Mouse (Mus musculus) heart, adult 2 months (tissue): ENCODE results near the gene Itga11. TPM values are rescaled to one million over a fixed set of nuclear protein-coding genes. Genes with fewer than 3 reads are reported as not detected.
A peak's percentile ranks its signal among the peaks of the same experiment; 100 is the strongest.
"Not testable (repeated sequence)": the region's sequence is repeated elsewhere in the genome, so short reads cannot be mapped to it uniquely, and the experiment has no call there.

Experiments
- DNase-seq, 2 experiments: peaks; one replicate each; pipeline ENCODE4 v3.0.0; 2021
- H3K27ac ChIP-seq: fragments of 200-600 bp; 2 replicates; pipeline ENCODE4 v1.8.1; 2022
- H3K27me3 ChIP-seq: fragments of 200-500 bp; 2 replicates; pipeline ENCODE4 v1.6.1; 2012; ENCODE audit warnings: mild to moderate bottlenecking, low read length, inconsistent platforms, mixed read lengths; ENCODE audit not compliant: control insufficient read depth, insufficient read depth
- H3K36me3 ChIP-seq: fragments of 200-500 bp; 2 replicates; pipeline ENCODE4 v1.6.1; 2012; ENCODE audit warnings: low read length, inconsistent platforms; ENCODE audit not compliant: control insufficient read depth, insufficient read depth
- H3K4me1 ChIP-seq: fragments of 200-500 bp; 2 replicates; pipeline ENCODE4 v1.6.1; 2011; ENCODE audit warnings: low read length; ENCODE audit not compliant: control insufficient read depth, insufficient read depth
- H3K4me3 ChIP-seq: fragments of 200-600 bp; 2 replicates; pipeline ENCODE4 v1.8.1; 2022
- H3K79me2 ChIP-seq: fragments of 200-500 bp; replicated peaks from 2 replicates; pipeline ENCODE4 v1.6.1; 2012; ENCODE audit warnings: mild to moderate bottlenecking, inconsistent platforms, low read length, moderate library complexity, mixed read lengths; ENCODE audit not compliant: control insufficient read depth, insufficient read depth
- H3K9ac ChIP-seq: fragments of 200-500 bp; 2 replicates; pipeline ENCODE4 v1.6.1; 2012; ENCODE audit warnings: low read depth, mild to moderate bottlenecking, control low read depth, inconsistent platforms, low read length, mixed read lengths
- CTCF ChIP-seq: fragments of 200-600 bp; IDR thresholded peaks from 2 replicates; pipeline ENCODE4 v1.8.1; 2022; ENCODE audit warnings: antibody characterized with exemption, mild to moderate bottlenecking, moderate library complexity
- EP300 ChIP-seq: fragments of 200-500 bp; IDR thresholded peaks from 2 replicates; pipeline ENCODE4 v1.6.1; 2011; ENCODE audit warnings: low read depth, low read length, control low read depth; ENCODE audit not compliant: insufficient read depth
- POLR2A ChIP-seq: fragments of 200-500 bp; IDR thresholded peaks from 2 replicates; pipeline ENCODE4 v1.6.1; 2011; ENCODE audit warnings: mild to moderate bottlenecking, low read depth, low read length, control low read depth; ENCODE audit not compliant: insufficient read depth
- WGBS: fragments of 180-500 bp; shearing (Covaris S2); methylation state at CpG from one replicate; pipeline ENCODE4 v1.1.7; 2018; 5-methylcytosine and 5-hydroxymethylcytosine counted together
- intact Hi-C: fragments of 180-260 bp; cut with DNase I; formaldehyde crosslinking; loops from one replicate; pipeline ENCODE4 v1.15.1; 2025
- polyA plus RNA-seq: library from polyadenylated mRNA; depleted of rRNA; stranded (reverse); fragments of >200 nt; gene quantifications from 2 replicates; pipeline ENCODE4 v1.2.3, GENCODE M21; 2012
- total RNA-seq, 2 experiments: library from RNA; stranded (reverse); gene quantifications; 2 replicates each; pipeline ENCODE4 v1.2.3; 2021

Gene Itga11
- total and polyA plus RNA-seq, 3 experiments: 1.1 to 2.9 (median 1.6) TPM

- Histone ChIP-seq H3K79me2 (no peaks in the 10 kb centered on the region), H3K4me1 (peaks cover 3% of the 10 kb centered on the region; the same call in 1 of the 2 replicates), H3K27ac (no peak overlapping the region; the same call in 1 of the 2 replicates), H3K9ac (no peak overlapping the region), H3K4me3 (no peak overlapping the region), H3K36me3 (no peaks in the 10 kb centered on the region), H3K27me3 (no peaks in the 10 kb centered on the region)
- 61% methylated on average over 4 of the region's 4 CpGs for WGBS
- TF ChIP-seq CTCF: no peak
- no peak for TF ChIP-seq EP300
- TF ChIP-seq POLR2A: no peak
- DNase-seq: peak in 1 of 2 experiments; percentile 20
- intact Hi-C loops: no loop called here
These were observed 140.4 kb downstream of the Itga11 start for GRCm38 (mm10) chr9:62817828-62818614.

GRCm38 (mm10) chr9:62819494-62819893 is 141.9 kb downstream of the Itga11 start:
- WGBS: 63% methylated on average over 3 of the region's 3 CpGs
- intact Hi-C loops: no loop called here

GRCm38 (mm10) chr9:62819910-62820309 is 142.3 kb downstream of the Itga11 start:
- intact Hi-C loops, DNase-seq: not testable (repeated sequence)
- WGBS: 82% methylated on average over 6 of the region's 6 CpGs

More at GRCm38 (mm10) chr9:62819494-62819893, 141.9 kb downstream of the Itga11 start:
- TF ChIP-seq EP300: no peak
- H3K4me3 ChIP-seq: no peak overlapping the region
- H3K27ac ChIP-seq: no peak overlapping the region
- H3K4me1 ChIP-seq: peaks cover 3% of the 10 kb centered on the region; the same call in 1 of the 2 replicates
- no peak overlapping the region for H3K9ac ChIP-seq
- no peaks in the 10 kb centered on the region for H3K36me3 ChIP-seq
- no peaks in the 10 kb centered on the region for H3K27me3 ChIP-seq
- no peaks in the 10 kb centered on the region for H3K79me2 ChIP-seq
- no peak for DNase-seq

GRCm38 (mm10) chr9:62820829-62821228 is 143.2 kb downstream of the Itga11 start:
- no peak for DNase-seq
- intact Hi-C loops: no loop called here
- Histone ChIP-seq H3K79me2 (no peaks in the 10 kb centered on the region), H3K4me1 (peaks cover 3% of the 10 kb centered on the region; the same call in 1 of the 2 replicates), H3K27ac (no peak overlapping the region), H3K36me3 (no peaks in the 10 kb centered on the region), H3K4me3 (no peak overlapping the region), H3K27me3 (no peaks in the 10 kb centered on the region), H3K9ac (no peak overlapping the region)
- 88% methylated on average over 6 of the region's 6 CpGs for WGBS
- TF ChIP-seq POLR2A (no peak), EP300 (no peak), CTCF (no peak)

More at GRCm38 (mm10) chr9:62819910-62820309, 142.3 kb downstream of the Itga11 start:
- H3K27me3 ChIP-seq, H3K9ac ChIP-seq, H3K27ac ChIP-seq, H3K4me1 ChIP-seq, H3K4me3 ChIP-seq, H3K79me2 ChIP-seq, H3K36me3 ChIP-seq: not testable (repeated sequence)

- Histone ChIP-seq H3K9ac (no peak overlapping the region), H3K4me1 (peaks cover 3% of the 10 kb centered on the region; the same call in 1 of the 2 replicates), H3K27me3 (no peaks in the 10 kb centered on the region), H3K79me2 (no peaks in the 10 kb centered on the region), H3K4me3 (no peak overlapping the region), H3K27ac (no peak overlapping the region), H3K36me3 (no peaks in the 10 kb centered on the region)
- DNase-seq: no peak
- no peak for TF ChIP-seq EP300
- TF ChIP-seq CTCF: no peak
- no peak for TF ChIP-seq POLR2A
- WGBS: 96% methylated on average over 7 of the region's 7 CpGs
- intact Hi-C loops: no loop called here
These were observed 144.2 kb downstream of the Itga11 start for GRCm38 (mm10) chr9:62821811-62822210.

GRCm38 (mm10) chr9:62825791-62826393 is 148.3 kb downstream of the Itga11 start:
- 35% methylated on average over 9 of the region's 9 CpGs for WGBS
- Histone ChIP-seq H3K27me3 (no peaks in the 10 kb centered on the region), H3K4me1 (peaks cover 3% of the 10 kb centered on the region), H3K27ac (no peak overlapping the region), H3K4me3 (no peak overlapping the region), H3K9ac (no peak overlapping the region), H3K79me2 (no peaks in the 10 kb centered on the region), H3K36me3 (no peaks in the 10 kb centered on the region)
- intact Hi-C loops: loop anchor here (5.0 kb wide), 2 partner anchors 44 to 79 kb away; no protein-coding TSS in a partner anchor
- no peak for DNase-seq
- TF ChIP-seq CTCF: no peak
- no peak for TF ChIP-seq EP300
- no peak for TF ChIP-seq POLR2A
